Mouse (Mus musculus) lung, embryonic 14.5 days (tissue): ENCODE results near the gene Sh3pxd2b. TPM values are rescaled to one million over a fixed set of nuclear protein-coding genes. Genes with fewer than 3 reads are reported as not detected.

Source experiments
- ATAC-seq: fragments of 200-750 bp; cut with Nextera tagmentation; 2 replicates; pipeline ENCODE4 v1.8.0; 2017; ENCODE audit warnings: mild to moderate bottlenecking, moderate TSS enrichment, moderate library complexity; ENCODE audit not compliant: insufficient read depth
- DNase-seq: peaks from one replicate; pipeline ENCODE4 v3.0.0-alpha.2; 2015
- H3K27ac ChIP-seq: fragments of 300-500 bp; sonication (generic); 2 replicates; pipeline ENCODE4 v1.5.1; 2014; ENCODE audit warnings: low read depth, mild to moderate bottlenecking, moderate library complexity
- H3K27me3 ChIP-seq: fragments of 300-500 bp; sonication (generic); 2 replicates; pipeline ENCODE4 v1.6.1; 2014; ENCODE audit warnings: low read length, control low read depth; ENCODE audit not compliant: insufficient read depth
- H3K36me3 ChIP-seq: fragments of 300-500 bp; sonication (generic); 2 replicates; pipeline ENCODE4 v1.6.1; 2014; ENCODE audit warnings: control low read depth; ENCODE audit not compliant: insufficient read depth
- H3K4me1 ChIP-seq: fragments of 300-500 bp; sonication (generic); 2 replicates; pipeline ENCODE4 v1.6.1; 2014; ENCODE audit warnings: antibody characterized with exemption, control low read depth; ENCODE audit not compliant: insufficient read depth
- H3K4me2 ChIP-seq: fragments of 300-500 bp; sonication (generic); 2 replicates; pipeline ENCODE4 v1.6.1; 2014; ENCODE audit warnings: mild to moderate bottlenecking
- H3K4me3 ChIP-seq: fragments of 300-500 bp; sonication (generic); 2 replicates; pipeline ENCODE4 v1.5.1; 2014; ENCODE audit warnings: low read depth, low read length
- H3K9ac ChIP-seq: fragments of 300-500 bp; sonication (generic); 2 replicates; pipeline ENCODE4 v1.6.1; 2014
- H3K9me3 ChIP-seq: fragments of 300-500 bp; sonication (generic); 2 replicates; pipeline ENCODE4 v1.6.1; 2016; ENCODE audit warnings: low read depth, low read length, control low read depth
- CTCF ChIP-seq: IDR thresholded peaks from 2 replicates; pipeline ENCODE4 v1.5.1; 2016; ENCODE audit warnings: antibody characterized with exemption, low read depth
- WGBS: fragments of 180-500 bp; shearing (Covaris S2); extraction: QIAGEN DNeasy Blood & Tissue Kit; methylation state at CpG from one replicate; pipeline ENCODE4 v1.1.7; 2014; 5-methylcytosine and 5-hydroxymethylcytosine counted together
- polyA plus RNA-seq: library from polyadenylated mRNA; unstranded; fragments of >200 nt; fragmentation: Nextera tagmentation; extraction: Ambion mirVana; gene quantifications from 2 replicates; pipeline ENCODE4 v1.2.1, GENCODE M21; 2014

Sh3pxd2b gene
- polyA plus RNA-seq, 1 experiment from 2014 or later = 31.7 TPM

DNA sequence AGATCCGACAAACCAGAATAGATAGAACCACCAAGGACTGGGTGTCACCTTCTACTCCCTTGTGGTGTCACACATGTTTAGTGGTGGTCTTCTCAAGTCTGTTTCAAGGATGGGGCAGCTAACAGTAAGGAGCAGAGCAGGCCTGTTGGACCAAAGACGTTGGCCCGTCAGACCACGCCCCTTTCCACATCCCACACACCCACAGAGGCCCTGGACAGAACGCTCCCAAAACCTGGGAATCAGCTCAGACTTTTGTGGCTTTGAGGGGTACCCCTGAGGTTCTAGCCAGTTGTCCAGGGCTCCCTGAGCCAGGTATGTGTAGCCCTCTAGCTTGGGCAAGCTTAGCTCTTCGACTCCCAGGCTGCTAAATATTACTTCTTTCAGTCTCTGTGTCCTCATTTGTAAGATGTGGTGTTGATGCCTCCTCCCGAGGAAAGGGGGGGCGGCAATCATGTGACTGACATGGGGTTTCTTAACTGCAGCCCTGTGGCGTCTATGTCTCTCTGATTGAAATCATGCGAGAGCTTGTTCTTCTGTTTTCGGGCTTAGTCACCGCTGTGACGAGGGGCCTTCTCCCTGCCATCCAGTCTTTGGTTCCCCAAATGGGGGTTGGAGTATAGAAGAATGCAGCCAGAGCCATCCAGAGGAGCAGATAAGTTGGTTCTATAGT lies 1.8 kb downstream of the Sh3pxd2b start:
- H3K9me3 ChIP-seq = no peaks in the 10 kb centered on the region
- H3K27me3 ChIP-seq = no peaks in the 10 kb centered on the region
- H3K36me3 ChIP-seq = peaks cover 31% of the 10 kb centered on the region
- no peak for DNase-seq
- H3K4me2 ChIP-seq = peak overlapping the region; percentile 79
- peak; percentile 22; the same call in 1 of the 2 replicates for ATAC-seq
- no peak overlapping the region for H3K9ac ChIP-seq
- peak overlapping the region; percentile 85 for H3K4me3 ChIP-seq
- TF ChIP-seq CTCF = no peak
- no peaks in the 10 kb centered on the region for H3K4me1 ChIP-seq
- 55% methylated on average over 13 of the region's 13 CpGs for WGBS
- 0 out of 2 replicates have a peak overlapping the region, but pooled peaks have one; percentile 34 for H3K27ac ChIP-seq

DNA sequence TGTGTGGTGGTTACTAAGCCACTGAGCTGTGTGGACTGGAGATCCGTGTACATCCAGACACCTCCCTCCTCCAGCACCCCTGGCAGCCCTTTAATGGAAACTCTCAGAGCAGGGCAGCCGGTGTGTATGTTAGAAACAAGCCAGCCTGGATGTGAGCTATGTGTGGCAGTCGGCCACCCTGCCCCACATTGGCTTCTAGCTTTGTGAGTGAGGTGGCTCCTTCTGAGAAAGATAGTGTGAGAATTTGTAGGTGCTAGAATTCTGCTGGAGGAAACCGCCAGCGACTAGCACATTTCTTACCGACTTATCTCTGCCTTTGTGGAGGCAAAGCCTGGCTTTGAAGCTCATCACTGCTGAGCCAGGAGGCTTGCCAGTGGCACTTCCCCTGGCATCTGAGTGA lies 5.3 kb downstream of the Sh3pxd2b start:
- no peak for TF ChIP-seq CTCF
- H3K27ac ChIP-seq = no peak overlapping the region

DNA sequence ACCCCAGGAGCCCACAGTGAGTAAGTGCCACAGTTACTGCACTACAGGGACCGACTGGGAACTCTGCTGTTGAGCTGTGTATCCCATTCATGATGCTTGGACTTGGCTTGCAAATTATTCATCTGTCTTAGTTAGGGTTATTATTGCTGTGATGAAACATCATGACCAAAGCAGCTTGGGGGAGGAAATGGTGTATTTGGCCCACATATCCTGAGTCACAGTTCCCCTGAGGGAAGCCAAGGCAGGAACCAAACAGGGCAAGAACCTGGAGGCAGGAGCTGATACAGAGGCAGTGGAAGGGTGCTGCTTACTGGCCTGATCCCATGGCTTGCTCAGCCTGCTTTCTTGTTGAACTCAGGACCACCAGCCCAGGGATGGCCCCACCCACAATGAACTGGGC lies 7.8 kb downstream of the Sh3pxd2b start:
- no peaks in the 10 kb centered on the region for H3K27me3 ChIP-seq
- ATAC-seq (no peak), DNase-seq (no peak)
- no peak overlapping the region for H3K4me2 ChIP-seq
- 58% methylated on average over 1 of the region's 1 CpGs for WGBS
- H3K4me1 ChIP-seq = no peaks in the 10 kb centered on the region
- H3K27ac ChIP-seq = no peak overlapping the region
- no peak overlapping the region for H3K9ac ChIP-seq
- TF ChIP-seq CTCF = no peak
- H3K9me3 ChIP-seq = no peaks in the 10 kb centered on the region
- H3K4me3 ChIP-seq = no peak overlapping the region
- H3K36me3 ChIP-seq = peaks cover 40% of the 10 kb centered on the region

More for the DNA sequence above, 5.3 kb downstream of the Sh3pxd2b start:
- H3K36me3 ChIP-seq = peaks cover 36% of the 10 kb centered on the region
- no peaks in the 10 kb centered on the region for H3K27me3 ChIP-seq
- DNase-seq (no peak), ATAC-seq (no peak)
- H3K4me3 ChIP-seq = no peak overlapping the region
- no peaks in the 10 kb centered on the region for H3K4me1 ChIP-seq
- no peak overlapping the region for H3K4me2 ChIP-seq
- 64% methylated on average over 6 of the region's 6 CpGs for whole genome bisulfite sequencing
- no peaks in the 10 kb centered on the region for H3K9me3 ChIP-seq
- no peak overlapping the region for H3K9ac ChIP-seq

DNA sequence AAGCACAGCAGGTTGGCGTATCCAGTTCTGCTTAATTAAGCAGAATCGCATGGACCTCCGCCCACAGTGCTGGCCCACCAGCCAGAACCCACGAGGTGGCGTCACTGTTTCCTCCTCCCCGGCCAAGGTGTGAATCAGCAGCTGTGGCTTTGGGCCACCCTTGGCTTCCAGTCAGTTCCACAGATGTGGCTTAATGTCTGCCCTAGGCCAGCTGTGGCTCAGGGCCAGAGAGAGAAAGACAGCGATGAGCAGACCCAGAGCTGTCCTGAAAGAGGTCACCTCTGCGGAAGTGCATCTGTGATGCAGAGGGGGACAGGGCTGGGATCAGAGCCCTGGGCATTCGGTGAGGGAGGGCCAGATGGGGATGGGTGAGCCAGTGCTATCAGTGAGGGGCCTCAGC lies 10.1 kb downstream of the Sh3pxd2b start:
- DNase-seq (no peak), ATAC-seq (peak; percentile 22; the same call in 1 of the 2 replicates)
- WGBS = 46% methylated on average over 9 of the region's 9 CpGs
- no peak for TF ChIP-seq CTCF
- no peak overlapping the region; the same call in 1 of the 2 replicates for H3K27ac ChIP-seq
- peaks cover 24% of the 10 kb centered on the region; the same call in 1 of the 2 replicates for H3K36me3 ChIP-seq
- no peaks in the 10 kb centered on the region for H3K4me1 ChIP-seq
- no peaks in the 10 kb centered on the region for H3K9me3 ChIP-seq
- H3K27me3 ChIP-seq = no peaks in the 10 kb centered on the region
- H3K4me2 ChIP-seq = no peak overlapping the region
- no peak overlapping the region for H3K9ac ChIP-seq
- H3K4me3 ChIP-seq = no peak overlapping the region

- Histone ChIP-seq H3K4me1 (peaks cover 3% of the 10 kb centered on the region; the same call in 1 of the 2 replicates), H3K27me3 (no peaks in the 10 kb centered on the region), H3K4me3 (no peak overlapping the region), H3K9me3 (no peaks in the 10 kb centered on the region), H3K4me2 (no peak overlapping the region), H3K9ac (no peak overlapping the region), H3K36me3 (peaks cover 22% of the 10 kb centered on the region; the same call in 1 of the 2 replicates), H3K27ac (peak overlapping the region; percentile 39; the same call in 1 of the 2 replicates)
- no peak for TF ChIP-seq CTCF
- DNase-seq = no peak
- ATAC-seq = no peak
- 65% methylated on average over 6 of the region's 6 CpGs for WGBS
Measured at GRCm38 (mm10) chr11:32358399-32358798, 10.8 kb downstream of the Sh3pxd2b start.

DNA sequence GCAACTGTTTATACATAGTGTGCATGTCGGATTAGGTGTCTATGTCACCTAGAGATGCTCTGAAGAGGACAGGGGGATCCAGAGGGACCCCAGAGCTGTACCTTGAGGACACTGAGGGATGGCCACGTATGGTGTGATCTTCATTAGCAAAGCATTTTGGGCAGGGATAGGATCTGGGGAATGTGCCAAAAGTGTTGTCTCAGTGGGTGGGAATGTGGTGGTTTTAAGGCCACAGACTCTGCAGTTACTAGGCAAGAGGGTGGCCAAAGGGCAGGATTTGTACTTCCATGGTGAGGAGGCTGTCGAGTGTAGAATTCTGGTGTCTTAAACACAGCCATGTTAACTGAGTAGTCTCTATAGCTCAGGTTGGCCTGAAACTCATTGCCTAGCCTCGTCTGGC lies 11.9 kb downstream of the Sh3pxd2b start:
- no peak overlapping the region for H3K27ac ChIP-seq
- peaks cover 16% of the 10 kb centered on the region; the same call in 1 of the 2 replicates for H3K36me3 ChIP-seq
- H3K9ac ChIP-seq = no peak overlapping the region
- H3K27me3 ChIP-seq = no peaks in the 10 kb centered on the region
- no peaks in the 10 kb centered on the region for H3K9me3 ChIP-seq
- no peak for TF ChIP-seq CTCF
- H3K4me3 ChIP-seq = no peak overlapping the region
- ATAC-seq (no peak), DNase-seq (no peak)
- peaks cover 13% of the 10 kb centered on the region for H3K4me1 ChIP-seq
- WGBS = 79% methylated on average over 4 of the region's 4 CpGs
- H3K4me2 ChIP-seq = no peak overlapping the region

DNA sequence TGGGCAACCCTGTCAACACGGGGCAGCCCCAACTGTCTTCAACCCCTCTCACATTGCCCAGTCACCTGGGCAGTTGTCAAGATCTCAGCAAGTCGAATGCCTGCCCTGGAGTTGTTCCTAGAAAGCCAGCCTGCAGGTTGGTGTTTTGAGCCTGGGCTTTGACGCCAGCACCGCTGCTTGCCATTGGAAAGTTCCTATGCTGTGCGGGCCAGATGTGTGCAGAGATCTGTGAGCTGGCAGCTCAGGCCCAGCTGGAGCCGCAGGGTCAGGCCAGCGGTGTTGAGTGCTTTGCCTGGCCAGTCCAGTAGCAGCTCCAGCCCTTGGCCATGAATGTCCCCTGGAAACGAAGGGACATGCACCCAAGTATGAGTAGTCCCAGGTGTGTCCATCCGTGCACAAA lies 14.2 kb downstream of the Sh3pxd2b start:
- ATAC-seq (no peak), DNase-seq (no peak)
- Histone ChIP-seq H3K4me1 (peaks cover 22% of the 10 kb centered on the region), H3K9me3 (no peaks in the 10 kb centered on the region), H3K9ac (no peak overlapping the region), H3K27me3 (no peaks in the 10 kb centered on the region), H3K27ac (no peak overlapping the region), H3K36me3 (peaks cover 14% of the 10 kb centered on the region; the same call in 1 of the 2 replicates), H3K4me2 (no peak overlapping the region), H3K4me3 (no peak overlapping the region)
- no peak for TF ChIP-seq CTCF
- WGBS = 85% methylated on average over 9 of the region's 9 CpGs
